Mouse (Mus musculus) brain, embryonic 14.5 days (tissue): ENCODE results near the gene 1700012B09Rik. TPM values are rescaled to one million over a fixed set of nuclear protein-coding genes. Genes with fewer than 3 reads are reported as not detected.

ENCODE experiments used
- DNase-seq: peaks from one replicate; pipeline ENCODE4 v3.0.0-alpha.2; 2011; ENCODE audit warnings: low read depth
- CTCF ChIP-seq: fragments of 200-500 bp; IDR thresholded peaks from 2 replicates; pipeline ENCODE4 v1.5.1; 2012; ENCODE audit warnings: inconsistent platforms, mild to moderate bottlenecking, moderate library complexity, borderline replicate concordance; ENCODE audit not compliant: insufficient read depth, insufficient read length; ENCODE audit errors: extremely low read depth
- POLR2A ChIP-seq: fragments of 200-500 bp; IDR thresholded peaks from 2 replicates; pipeline ENCODE4 v1.6.1; 2012; ENCODE audit warnings: mild to moderate bottlenecking, inconsistent platforms, borderline replicate concordance; ENCODE audit not compliant: poor library complexity, insufficient read depth, insufficient read length, severe bottlenecking; ENCODE audit errors: extremely low read depth
- polyA plus RNA-seq: library from polyadenylated mRNA; depleted of rRNA; stranded (reverse); fragments of >200 nt; gene quantifications from 2 replicates; pipeline ENCODE4 v1.2.3, GENCODE M21; 2012; rRNA removed

1700012B09Rik gene
- polyA plus RNA-seq, 1 experiment = 1.3 TPM

GRCm38 (mm10) chr9:14726629-14727028, 44.2 kb downstream of the 1700012B09Rik start:
- TF ChIP-seq CTCF (no peak), POLR2A (no peak)
- no peak for DNase-seq

- no peak for DNase-seq
- TF ChIP-seq CTCF = no peak
- TF ChIP-seq POLR2A = no peak
Observed at GRCm38 (mm10) chr9:14726005-14726404, 44.8 kb downstream of the 1700012B09Rik start.

- no peak for DNase-seq
Observed at GRCm38 (mm10) chr9:14724755-14725420, 45.9 kb downstream of the 1700012B09Rik start.

GRCm38 (mm10) chr9:14721610-14722009, 49.2 kb downstream of the 1700012B09Rik start:
- TF ChIP-seq CTCF (no peak), POLR2A (no peak)
- DNase-seq = no peak

More at GRCm38 (mm10) chr9:14724755-14725420, 45.9 kb downstream of the 1700012B09Rik start:
- TF ChIP-seq POLR2A (no peak), CTCF (no peak)

GRCm38 (mm10) chr9:14720384-14720783, 50.4 kb downstream of the 1700012B09Rik start:
- no peak for DNase-seq
- no peak for TF ChIP-seq CTCF

- DNase-seq = no peak
- TF ChIP-seq POLR2A (no peak), CTCF (no peak)
Observed at GRCm38 (mm10) chr9:14718332-14718691, 52.5 kb downstream of the 1700012B09Rik start.

GRCm38 (mm10) chr9:14717689-14718331, 53.0 kb downstream of the 1700012B09Rik start:
- DNase-seq = peak; percentile 62
- TF ChIP-seq CTCF (no peak), POLR2A (no peak)

- DNase-seq = no peak
- TF ChIP-seq CTCF (no peak), POLR2A (no peak)
Observed at GRCm38 (mm10) chr9:14715258-14715657, 55.6 kb downstream of the 1700012B09Rik start.

- TF ChIP-seq CTCF (no peak), POLR2A (no peak)
- DNase-seq = no peak
Observed at GRCm38 (mm10) chr9:14710910-14711309, 59.9 kb downstream of the 1700012B09Rik start.

Other genes starting within 250 kb of the 1700012B09Rik start
- gene Amotl1, start 126.0 kb downstream of the 1700012B09Rik start, polyA plus RNA-seq = 17.5 and 23.6 TPM in 2 replicates
- gene Piwil4, start 30.3 kb downstream of the 1700012B09Rik start, polyA plus RNA-seq = 0.29 and 0.30 TPM in 2 replicates
- 0.57 and 1.0 TPM in 2 replicates for gene Fut4, start 18.6 kb downstream of the 1700012B09Rik start, polyA plus RNA-seq
- 9.4 and 10.8 TPM in 2 replicates for gene Mre11a, start 13.6 kb upstream of the 1700012B09Rik start, polyA plus RNA-seq
- gene Ankrd49, start 13.8 kb upstream of the 1700012B09Rik start, polyA plus RNA-seq = 18.1 and 21.1 TPM in 2 replicates
- 1.6 and 2.2 TPM in 2 replicates for gene Gpr83, start 89.2 kb upstream of the 1700012B09Rik start, polyA plus RNA-seq
- gene Izumo1r, start 132.9 kb upstream of the 1700012B09Rik start, polyA plus RNA-seq = not detected in 2 replicates